Mouse (Mus musculus): ENCODE results near the gene Celf1.
"Not testable (repeated sequence)": the region's sequence is repeated elsewhere in the genome, so short reads cannot be mapped to it uniquely, and the experiment has no call there.

Celf1 gene

DNA sequence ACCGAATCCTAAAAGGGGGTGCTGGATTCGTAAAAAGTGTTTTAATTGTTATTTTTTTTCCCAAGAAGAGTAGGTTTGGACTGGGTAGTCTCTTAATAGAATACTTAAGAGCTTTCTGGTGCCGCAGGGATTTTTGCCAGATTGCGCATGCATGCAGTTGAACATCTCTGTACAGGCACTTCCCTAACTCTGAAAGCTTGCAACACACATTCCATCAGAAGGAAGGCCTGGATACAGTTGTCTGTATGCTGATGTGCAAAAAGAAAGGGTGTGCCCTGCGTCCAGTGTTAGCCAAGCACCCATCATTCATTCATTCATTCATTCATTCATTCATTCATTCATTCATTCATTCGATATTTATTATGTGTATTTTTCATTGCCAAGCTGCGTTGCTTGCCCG lies 432 bp upstream of the Celf1 start:
- peak; percentile 16 for DNase-seq (ENCODE audit: low spot score)

DNA sequence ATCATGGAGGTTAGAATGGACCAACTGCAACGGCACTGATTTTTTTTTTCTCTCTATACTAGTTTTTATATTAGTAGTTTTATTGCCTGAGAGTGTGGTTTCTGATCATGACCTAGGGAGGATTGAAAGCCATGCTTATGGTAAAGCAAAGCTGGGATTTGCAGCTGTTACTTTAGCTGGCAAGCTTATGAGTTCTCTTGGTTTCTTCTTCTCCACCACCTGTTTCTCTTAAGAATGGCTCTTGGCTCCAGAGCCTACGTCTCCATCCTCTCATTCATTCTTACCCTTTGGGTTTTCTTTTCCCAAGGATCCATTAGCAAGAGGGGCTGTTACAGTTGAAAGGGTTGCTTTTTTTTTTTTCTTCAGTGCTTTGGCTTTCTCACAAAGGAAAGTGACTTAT lies 1.6 kb downstream of the Celf1 start:
- no peak for DNase-seq (ENCODE audit: low spot score)

- no peak for DNase-seq (ENCODE audit: low spot score)
Measured at GRCm38 (mm10) chr2:90950149-90950548, 10.0 kb downstream of the Celf1 start.

DNA sequence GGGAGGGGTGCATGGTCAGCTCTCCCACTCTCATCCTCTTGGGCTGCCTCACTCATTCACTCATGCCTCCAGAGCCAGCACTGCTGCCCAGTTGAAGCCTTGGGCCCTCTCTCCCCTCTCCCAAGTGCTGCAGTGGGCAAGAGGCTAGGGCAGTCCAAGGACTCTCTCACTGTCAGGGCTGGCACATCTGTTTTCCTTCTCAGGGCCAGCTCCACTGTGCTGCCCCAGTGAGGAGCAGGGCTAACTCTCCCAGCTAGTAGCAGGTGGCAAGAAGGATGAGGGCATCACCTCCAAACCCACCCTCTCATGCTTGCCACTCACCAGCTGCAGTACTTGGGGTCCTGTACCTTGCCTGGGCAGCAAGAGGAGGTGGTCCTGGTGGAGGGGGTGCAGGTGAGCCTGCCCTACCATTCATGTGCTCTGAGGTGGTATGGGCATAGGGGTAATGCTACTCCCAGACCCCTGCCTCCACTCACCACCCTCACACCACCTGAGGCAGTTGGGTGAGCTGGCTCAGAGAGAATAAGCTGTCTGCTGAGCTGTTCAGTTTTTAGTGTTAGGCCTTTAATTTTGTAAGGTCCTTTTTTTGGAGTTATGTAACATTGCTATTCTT lies 10.5 kb downstream of the Celf1 start:
- no peak for DNase-seq (ENCODE audit: low spot score)

DNA sequence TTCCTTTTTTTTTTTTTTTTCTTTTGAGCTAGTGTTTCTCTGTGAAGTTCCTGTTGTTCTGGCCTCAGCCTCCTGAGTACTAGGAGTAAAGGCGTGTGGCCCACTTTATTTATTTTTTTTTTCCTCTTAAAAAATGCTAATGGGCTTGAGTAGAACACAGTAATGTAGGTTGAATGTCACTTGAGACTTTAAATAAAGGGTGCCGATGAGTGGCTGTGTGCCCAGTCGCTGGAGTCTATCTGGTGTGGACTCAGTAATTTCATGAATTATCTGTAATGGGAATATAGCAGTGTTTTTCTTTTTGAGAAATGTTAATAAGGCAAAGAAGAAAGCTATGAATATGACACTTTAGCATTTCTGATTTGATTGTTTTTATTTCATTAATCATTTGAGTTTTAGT lies 13.3 kb downstream of the Celf1 start:
- DNase-seq (ENCODE audit: low spot score) = no peak

DNA sequence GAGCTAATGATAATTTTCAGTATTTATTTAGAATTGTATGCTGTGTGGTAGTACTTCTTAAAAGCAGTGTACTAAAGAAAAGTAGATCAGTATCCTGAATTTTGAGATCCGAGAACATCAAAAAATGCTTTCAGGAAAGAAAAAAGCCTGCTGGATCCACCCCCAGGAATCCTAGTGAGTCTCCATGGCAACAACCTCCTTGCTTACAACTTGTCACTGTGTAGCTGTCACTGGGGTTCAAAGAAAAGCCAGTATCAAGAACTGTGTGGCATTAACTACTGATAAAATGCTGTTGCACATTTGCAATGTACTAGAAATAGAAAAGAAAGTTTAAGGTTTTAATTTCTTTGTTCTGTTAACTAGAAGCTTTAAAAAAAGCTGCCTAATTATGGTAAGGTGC lies 15.9 kb downstream of the Celf1 start:
- DNase-seq (ENCODE audit: low spot score) = no peak

DNA sequence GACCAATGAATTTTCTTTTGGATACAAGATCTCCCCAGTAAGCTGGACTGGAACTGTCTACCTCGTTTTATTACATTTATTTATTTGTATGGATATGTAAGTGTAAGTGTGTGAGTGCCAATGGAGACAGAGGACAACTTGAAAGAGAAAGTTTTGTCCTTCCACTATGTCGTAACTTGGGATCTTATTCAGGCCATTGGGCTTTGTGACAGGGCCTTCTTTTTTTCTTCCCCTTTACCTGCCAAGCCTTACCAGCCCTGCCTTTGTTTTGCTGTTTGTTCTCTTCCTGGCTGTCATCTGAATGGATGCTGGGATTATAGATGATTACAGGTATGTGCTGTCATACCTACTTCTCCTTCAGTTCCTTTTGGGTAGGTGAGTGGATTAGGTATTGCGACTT lies 18.7 kb downstream of the Celf1 start:
- no peak for DNase-seq (ENCODE audit: low spot score)

- no peak for DNase-seq (ENCODE audit: low spot score)
Measured at GRCm38 (mm10) chr2:90960012-90960411, 19.8 kb downstream of the Celf1 start.

GRCm38 (mm10) chr2:90963304-90963703 lies 23.1 kb downstream of the Celf1 start:
- no peak for DNase-seq (ENCODE audit: low spot score)

- DNase-seq (ENCODE audit: low spot score) = no peak
Measured at GRCm38 (mm10) chr2:90964811-90965465, 24.8 kb downstream of the Celf1 start.

GRCm38 (mm10) chr2:90965466-90966080 lies 25.4 kb downstream of the Celf1 start:
- DNase-seq (ENCODE audit: low spot score) = no peak

GRCm38 (mm10) chr2:90970606-90971005 lies 30.4 kb downstream of the Celf1 start:
- no peak for DNase-seq (ENCODE audit: low spot score)

DNA sequence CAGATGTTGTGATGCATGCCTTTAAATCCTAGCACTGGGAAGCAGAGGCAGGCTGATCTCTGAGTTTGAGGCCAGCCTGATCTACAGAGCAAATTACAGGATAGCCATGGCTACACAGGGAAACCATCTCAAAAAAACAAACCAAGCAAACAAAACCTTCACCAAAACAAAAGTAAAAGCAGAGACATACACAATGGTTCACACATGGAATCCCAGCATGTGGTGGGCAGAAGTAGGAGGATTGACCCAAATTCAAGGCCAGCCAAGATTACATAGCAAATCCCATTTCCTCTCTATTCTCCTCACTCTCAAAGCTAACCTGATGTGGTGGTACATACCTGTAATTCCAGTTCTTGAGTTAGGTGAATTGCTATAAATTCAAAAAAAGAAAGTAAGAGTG lies 33.9 kb downstream of the Celf1 start:
- DNase-seq (ENCODE audit: low spot score) = no peak

- DNase-seq (ENCODE audit: low spot score) = no peak
Measured at GRCm38 (mm10) chr2:90975181-90975835, 35.1 kb downstream of the Celf1 start.

- DNase-seq (ENCODE audit: low spot score) = no peak
Measured at GRCm38 (mm10) chr2:90976590-90976989, 36.4 kb downstream of the Celf1 start.

DNA sequence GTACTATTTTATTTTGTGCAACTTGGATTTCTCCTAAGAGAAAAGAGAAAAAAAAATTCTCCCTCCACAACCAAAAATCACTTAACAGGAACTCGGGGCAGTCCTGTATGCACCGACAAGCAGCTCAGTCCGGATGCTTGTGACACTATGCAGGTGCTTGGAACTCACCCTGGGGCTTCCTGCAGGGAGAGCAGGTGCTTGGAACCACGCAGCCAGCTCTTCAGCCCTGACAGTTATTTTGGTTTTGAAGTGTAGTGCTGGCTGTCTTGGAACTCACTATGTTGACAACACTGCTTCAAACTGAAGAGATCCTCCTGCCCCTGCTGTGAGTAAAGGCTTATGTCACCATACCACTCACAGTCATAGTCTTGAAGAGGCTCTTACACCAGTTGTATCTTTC lies 37.1 kb downstream of the Celf1 start:
- DNase-seq (ENCODE audit: low spot score) = no peak

DNA sequence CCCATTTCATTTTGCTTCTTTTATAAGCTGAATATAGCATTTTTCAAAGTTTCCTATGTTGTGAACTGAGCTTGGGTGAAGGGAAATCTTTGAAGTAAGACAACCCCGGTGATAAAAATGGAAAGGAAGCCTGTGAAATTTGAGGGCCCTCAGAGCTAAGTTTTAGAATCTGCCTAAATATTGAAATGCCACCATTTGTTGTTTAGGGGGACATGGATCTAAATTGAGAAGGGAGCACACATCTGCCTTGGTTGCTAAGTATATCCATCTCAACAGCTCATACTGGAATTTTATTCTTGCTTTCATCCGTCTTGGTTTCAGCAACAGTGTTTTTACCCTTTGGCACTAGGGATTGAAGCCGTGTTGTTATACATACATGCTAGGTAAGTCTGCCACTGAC lies 45.9 kb downstream of the Celf1 start:
- DNase-seq (ENCODE audit: low spot score) = no peak

DNA sequence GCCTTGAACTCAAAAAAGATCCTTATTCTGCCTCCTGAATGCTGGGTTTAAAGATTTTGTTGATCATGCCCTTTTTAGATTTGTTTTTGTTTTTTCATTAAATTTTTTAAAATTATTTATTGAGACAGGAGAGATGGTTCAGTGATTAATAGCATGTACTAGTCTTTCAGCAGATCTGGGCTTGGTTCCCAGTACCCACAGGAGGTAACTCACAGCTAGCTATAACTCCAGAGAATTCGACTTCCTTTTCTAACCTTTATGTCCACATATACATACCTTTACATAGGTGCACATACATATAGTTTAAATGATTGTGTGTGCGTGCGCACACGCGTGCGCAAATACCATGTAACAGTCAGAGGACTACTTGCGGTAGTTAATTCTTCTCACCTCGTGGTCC lies 68.4 kb downstream of the Celf1 start:
- no peak for DNase-seq (ENCODE audit: low spot score)

GRCm38 (mm10) chr2:91013881-91014280 lies 73.7 kb downstream of the Celf1 start:
- DNase-seq (ENCODE audit: low spot score) = no peak

- DNase-seq (ENCODE audit: low spot score) = no peak
Measured at GRCm38 (mm10) chr2:91015386-91015785, 75.2 kb downstream of the Celf1 start.

DNA sequence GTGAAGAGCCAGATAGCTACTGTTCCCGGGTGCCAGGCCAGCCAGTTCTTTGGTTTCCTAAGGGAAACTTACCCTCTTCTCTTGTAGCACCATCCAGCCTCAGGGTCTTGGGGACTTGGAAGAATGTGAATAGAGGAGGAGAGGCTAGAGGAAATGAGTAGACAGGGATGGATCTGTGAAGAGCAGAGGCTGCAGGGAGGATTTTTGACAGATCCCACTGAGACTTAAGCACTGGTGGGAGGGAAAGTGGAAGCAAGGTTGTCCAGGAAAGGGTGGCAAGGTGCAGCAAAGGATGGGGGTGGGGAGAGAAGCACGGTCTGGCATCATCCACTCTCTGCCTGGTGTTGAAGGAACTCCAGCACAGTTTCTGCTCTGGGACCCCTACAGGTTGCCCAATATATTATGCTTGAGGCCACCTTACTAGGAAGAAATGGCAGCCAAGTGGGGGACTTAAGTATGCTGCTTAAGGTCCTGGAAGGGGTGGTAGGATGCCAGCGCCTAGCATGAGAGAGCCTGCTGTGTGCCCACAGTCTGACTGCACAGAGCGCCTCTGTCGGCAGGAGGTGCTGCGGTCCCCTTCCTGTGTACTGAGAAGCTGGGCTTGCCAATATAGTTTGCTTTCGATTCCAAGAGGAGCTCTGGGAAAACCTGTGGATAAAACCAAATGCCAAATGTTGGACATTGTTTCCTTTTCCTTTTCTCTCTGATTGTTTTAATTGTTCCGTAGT lies 78.0 kb downstream of the Celf1 start:
- DNase-seq (ENCODE audit: low spot score) = no peak

DNA sequence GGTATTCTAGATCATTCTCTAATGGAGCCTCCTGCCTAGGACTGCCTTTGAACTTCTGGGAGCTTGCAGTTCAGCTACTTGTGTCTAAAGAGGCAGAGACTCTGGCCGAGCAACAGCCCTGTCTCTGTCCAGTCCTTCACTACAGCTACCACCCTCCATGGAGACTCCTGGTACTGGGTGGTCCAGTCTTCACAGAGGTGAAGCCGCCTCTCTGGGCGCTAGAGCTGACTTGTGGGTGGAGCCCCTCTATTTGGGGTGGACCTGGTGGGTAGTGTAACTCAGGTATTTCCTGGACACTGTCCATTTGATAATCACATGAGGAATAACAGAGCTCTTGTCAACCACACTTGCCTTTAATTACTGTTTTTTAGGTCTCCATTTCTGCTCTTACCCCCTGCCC lies 79.7 kb downstream of the Celf1 start:
- no peak for DNase-seq (ENCODE audit: low spot score)

DNA sequence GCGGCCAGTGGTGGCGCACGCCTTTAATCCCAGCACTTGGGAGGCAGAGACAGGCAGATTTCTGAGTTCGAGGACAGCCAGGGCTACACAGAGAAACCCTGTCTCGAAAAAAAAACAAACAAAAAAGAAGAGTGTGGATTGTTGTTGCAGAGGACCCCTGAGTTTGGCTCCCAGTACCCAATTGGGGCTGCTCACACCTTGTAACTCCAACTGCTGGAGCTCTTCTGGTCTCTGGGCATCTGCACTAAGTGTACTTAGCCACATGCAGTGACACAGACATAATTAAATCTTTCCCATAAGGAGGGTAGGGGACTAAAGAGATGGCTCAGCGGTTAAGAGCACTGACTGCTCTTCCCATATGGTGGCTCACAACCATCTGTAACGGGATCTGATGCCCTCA lies 82.1 kb downstream of the Celf1 start:
- not testable (repeated sequence) for DNase-seq (ENCODE audit: low spot score)
